Mouse (Mus musculus) left cerebral cortex, postnatal 25 days (tissue): Measurements from ENCODE around the gene Ppp3ca. TPM values are rescaled to one million over a fixed set of nuclear protein-coding genes. Genes with fewer than 3 reads are reported as not detected.
A peak's percentile ranks its signal among the peaks of the same experiment; 100 is the strongest.

Experiments used
- DNase-seq, 2 experiments: peaks; one replicate each; pipeline ENCODE4 v3.0.0; 2022; ENCODE audit warnings: low spot score in 2 of 2, mixed read lengths in 1 of 2
- intact Hi-C: fragments of 180-260 bp; cut with DNase I; formaldehyde crosslinking; loops from one replicate; pipeline ENCODE4 v1.15.1; 2025
- total RNA-seq, 2 experiments: library from RNA; stranded (reverse); gene quantifications; 2 replicates each; pipeline ENCODE4 v1.2.3; 2021

The Ppp3ca gene
- total RNA-seq, 2 experiments from 2014 or later: 857 to 891 TPM

DNA sequence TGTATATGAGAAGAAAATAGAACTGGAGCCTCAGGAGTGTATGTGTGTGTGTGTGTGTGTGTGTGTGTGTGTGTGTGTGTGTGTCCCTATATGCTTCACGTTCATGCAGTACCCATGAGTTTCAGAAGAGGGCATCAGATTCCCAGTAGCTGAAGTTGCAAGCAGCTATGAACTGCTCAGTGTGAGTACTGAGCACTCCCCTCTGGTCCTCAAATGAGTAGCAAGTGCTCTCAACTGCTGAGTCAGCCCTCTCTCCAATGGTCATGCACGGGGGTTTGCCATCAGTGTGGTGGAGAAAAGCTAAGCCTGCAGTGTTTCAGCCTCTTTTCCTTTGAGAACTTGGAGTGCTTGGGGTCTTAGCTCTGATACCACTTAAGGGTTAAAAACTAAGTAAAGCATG, 122.0 kb downstream of the Ppp3ca start:
- intact Hi-C loops: no loop called here

DNA sequence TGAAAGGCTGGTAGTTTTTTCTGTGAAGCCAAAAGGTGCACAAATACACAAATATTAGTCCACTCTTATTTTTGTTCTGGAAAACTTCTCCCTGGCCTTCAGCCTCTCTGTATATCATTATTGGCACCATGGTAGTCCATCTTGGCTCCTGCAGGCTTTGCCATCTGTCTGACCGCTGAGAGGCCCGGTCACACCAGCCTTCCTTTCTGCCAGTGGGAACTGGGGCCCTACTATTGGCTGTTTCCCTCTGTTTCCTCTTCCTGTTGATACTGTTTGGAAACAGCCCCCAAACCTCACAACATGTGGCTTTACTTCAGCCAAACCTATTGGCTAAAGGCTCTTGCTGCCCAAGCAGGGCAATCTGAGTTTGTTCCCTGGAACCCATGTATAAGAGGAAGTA, 123.5 kb downstream of the Ppp3ca start:
- intact Hi-C loops: no loop called here
- no peak for DNase-seq

More for the DNA sequence above, 122.0 kb downstream of the Ppp3ca start:
- DNase-seq: no peak

DNA sequence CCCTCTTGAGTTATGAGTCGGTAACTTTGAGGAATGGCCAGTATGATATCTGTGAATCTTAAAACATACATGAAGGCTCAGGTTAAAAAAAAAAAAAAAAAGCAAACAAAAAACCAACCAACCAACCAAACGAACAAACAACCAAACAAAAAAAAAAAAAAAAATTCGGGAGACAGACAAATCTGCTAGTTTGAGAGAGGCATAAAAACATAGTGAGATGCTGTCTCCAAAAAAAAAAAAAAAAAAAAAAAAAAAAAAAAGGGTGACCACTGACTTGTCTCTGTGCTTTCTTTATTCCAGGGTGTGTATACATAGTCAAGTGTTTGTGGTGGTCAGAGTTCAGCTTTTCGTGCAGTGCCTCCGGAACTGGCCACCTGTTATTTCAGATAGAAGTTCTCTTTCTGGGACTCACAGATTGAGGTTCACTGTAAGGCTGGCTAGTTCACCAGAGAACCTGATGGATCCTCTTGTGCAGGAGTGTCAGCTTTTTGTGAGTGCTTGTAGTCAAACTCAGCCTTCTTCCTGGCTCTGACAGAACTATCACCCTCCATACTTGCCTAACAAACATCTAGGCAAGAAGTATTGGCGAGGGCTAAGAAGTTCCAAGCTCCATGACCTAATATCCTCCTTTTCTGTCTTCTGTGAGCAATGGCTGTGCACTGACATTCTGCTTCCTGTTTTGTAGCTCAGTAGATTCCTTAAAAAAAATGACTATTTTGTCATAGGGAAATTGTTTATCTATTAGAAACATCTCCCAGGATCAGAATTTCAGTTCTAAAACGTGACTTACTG, 124.7 kb downstream of the Ppp3ca start:
- DNase-seq: no peak
- intact Hi-C loops: no loop called here

DNA sequence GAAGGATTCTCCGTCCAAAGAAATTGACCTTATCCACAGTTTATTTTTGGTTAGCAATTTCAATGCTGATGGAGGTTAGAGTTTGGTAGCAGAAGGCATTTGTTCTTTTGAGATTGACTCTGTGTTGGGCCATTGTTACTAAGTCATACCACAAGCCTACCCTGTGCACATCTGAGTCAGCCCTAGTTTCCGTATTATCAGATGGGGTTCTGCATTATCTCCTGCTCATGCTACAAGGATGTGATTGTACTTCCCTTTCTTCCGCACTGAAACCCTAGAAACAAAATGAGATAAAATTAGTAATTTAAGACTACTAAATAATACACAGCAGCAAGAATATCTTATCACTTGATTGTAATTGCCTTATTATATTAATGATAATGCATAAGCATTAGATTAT, 129.0 kb downstream of the Ppp3ca start:
- intact Hi-C loops: no loop called here
- no peak for DNase-seq

DNA sequence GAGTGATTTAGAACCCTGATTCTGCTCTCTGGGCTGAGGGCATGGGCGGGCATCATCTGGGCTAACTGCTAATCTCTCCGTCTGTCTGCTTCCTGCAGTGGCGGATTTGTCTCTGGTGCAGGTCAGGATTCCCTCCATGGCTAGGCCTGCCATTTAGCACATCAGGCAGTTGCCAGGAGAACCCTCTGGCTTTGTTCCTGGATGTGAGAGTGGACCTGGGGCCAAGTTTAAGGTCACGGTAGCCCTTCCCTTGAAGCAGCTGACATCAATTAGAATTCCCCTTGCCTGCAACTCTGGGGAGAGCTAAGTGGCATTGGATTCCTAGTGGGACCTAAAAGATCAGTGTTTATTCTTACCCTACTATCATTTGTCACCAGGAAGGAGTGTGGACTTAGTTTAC, 132.7 kb downstream of the Ppp3ca start:
- intact Hi-C loops: no loop called here
- no peak for DNase-seq

DNA sequence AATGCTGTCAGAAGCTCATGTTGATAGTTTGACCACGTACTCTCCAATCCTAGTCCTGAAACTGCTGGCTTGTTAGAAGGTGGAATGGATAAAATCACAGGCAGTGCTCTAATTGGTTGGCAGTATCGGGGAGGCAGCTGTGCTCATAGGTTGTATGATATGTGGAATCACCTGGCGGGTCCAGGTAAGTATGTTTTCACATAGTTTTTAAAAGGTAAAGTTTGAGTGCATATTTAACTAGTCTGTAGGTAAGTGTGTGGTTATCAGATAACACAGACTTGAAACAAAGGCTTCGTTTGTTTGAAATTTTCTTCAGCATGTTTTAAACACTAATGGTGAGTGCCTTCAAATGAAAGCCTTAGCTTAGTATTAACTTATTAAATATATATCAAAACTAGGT, 136.0 kb downstream of the Ppp3ca start:
- DNase-seq: no peak
- intact Hi-C loops: no loop called here

DNA sequence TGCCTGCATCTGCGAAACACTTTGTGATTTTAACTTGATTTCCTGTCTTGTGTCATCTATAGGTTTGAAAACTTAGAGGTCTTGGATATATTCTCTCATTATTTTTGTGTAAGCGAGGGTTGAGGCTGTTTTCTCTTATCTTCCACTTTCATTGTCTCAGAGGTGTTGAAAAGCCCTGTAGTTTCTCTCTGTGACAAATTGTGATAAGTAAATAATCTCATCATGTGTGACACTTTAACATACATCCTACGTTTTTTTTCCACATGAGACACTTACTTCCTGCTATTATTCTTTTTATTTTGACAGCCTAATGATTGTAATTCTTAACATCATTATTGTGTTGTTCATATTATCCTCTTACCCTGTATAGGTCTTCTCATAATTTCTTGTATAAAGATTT, 140.3 kb downstream of the Ppp3ca start:
- intact Hi-C loops: no loop called here
- no peak for DNase-seq

DNA sequence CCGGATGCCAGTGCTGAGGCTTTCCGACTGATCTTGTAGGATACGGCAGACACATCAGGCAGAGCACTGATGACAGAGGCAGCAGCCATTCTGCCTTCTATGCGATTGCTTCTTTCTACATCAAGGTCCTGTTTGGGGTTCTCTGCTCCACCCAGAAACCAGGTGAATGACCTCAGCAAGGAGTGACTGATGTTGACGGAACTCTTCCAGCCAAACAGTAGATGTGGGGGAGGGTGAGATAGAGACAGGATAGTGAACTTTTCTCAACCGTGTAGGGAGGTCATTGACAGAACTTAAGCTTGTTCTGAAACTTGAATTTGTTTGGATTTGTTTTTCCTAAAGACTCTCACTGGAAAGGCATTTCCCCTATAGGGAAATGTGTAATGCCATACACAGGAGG, 142.2 kb downstream of the Ppp3ca start:
- intact Hi-C loops: no loop called here
- DNase-seq: no peak

DNA sequence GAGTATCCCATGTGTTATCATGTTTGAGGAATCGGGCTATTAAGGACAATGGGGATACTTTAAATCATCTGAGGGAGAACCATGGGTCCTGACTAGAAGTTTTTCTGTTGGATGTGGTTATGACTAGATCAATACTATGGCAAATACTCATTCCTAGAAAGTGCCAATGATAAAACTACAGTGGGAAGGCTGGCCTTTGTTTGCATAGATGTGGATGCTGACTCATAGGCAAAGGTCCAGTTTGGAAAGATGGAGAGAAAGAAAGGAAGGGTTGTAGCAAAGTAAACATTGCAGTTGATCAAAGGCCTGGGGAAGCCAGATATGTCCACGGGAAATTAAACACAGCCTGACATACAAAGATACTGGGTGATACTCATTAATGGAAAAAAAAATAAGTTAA, 142.9 kb downstream of the Ppp3ca start:
- DNase-seq: no peak
- intact Hi-C loops: no loop called here

DNA sequence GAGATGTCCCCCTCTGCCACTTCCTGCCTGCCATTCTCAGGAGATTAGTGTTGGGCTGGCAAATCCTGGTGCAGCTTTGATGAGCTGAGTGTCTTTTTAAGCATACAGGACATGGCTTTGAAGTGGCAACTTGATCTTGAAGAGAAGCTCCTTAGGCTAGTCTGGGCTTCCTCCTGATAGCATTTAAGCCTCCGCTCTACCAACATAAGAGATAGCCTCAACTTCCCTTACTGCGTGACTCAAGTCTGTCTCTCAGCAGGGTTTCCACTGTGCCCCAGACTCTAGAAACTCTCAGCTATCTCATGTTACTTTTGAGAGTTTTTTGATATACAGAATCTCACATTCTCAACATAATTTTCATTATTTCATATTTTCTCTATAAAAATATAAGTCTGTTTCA, 144.0 kb downstream of the Ppp3ca start:
- intact Hi-C loops: no loop called here
- no peak for DNase-seq

DNA sequence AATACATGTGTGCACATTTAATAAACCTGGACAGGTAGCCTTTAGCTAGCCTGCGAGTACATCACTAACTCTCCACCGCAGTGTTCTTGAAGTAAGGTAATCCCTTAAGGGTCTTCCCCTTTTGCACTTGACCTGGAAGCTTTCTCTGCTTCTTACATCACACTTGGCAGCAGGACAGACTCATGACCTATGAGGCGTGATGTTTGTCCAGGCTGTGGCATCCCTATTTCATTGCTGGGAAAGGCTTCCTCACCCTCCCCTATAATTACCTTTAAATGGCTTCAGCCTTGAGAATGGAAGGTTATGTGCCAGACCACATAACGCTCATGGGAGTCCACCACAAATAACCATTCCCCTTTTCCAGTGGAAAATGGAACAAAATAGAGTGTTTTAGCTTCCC, 145.0 kb downstream of the Ppp3ca start:
- intact Hi-C loops: no loop called here
- DNase-seq: no peak

DNA sequence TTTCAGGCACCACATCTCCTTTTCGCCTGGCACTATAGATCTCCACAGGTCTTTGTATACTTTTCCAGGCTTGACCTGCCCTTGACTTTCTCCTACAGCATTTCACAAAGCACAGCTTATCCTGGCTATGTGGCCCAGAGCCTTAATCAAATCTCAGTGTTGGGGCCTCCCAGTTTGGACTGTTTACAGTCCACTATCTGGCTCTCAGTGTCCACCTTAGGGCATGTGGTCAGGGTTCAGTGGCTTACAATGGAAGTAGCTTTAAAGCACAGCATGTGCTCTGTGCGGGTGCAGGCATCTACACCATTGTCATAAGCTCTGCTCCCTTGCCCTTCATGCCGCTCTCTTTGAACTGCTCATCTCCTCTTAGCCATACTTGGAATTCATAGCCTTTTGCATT, 146.4 kb downstream of the Ppp3ca start:
- intact Hi-C loops: no loop called here
- no peak for DNase-seq

DNA sequence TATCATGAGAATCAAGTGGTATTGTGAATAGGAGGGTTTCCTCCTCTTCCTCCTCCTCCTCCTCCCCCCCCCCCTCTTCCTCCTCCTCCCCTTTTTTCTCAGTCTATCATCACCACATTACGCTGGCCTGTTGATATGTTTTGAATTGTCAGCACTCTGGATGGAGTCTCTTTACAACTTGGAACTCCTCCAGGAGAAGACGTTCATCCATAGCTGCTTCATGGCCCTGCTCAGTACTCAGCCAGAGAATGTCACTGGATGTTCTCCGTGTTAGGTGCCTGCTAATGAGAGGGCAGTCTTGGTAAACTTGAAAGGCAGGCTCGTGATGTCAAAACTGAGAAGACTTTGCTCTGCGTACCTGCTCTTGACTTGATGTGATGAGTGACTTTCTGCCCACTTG, 149.1 kb downstream of the Ppp3ca start:
- DNase-seq: no peak
- intact Hi-C loops: no loop called here

DNA sequence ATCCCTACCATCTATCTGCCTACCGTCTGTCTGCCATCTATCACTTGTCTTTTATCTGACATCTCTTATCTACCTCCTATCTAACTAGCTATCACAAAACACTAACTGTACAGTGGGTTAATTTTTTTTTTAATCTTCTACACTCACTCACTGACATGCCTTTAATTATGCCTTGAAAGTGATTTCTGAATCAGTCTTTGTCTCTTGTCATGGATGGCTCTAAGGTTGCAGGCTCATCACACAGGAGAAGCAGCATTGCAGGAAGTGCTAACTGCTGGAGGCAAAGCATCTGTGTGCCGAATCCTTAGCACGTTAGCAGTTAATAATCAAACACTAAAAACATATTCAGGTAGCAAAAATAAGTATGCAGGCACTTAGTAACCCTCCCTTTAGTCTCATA, 151.1 kb downstream of the Ppp3ca start:
- DNase-seq: no peak
- intact Hi-C loops: no loop called here

DNA sequence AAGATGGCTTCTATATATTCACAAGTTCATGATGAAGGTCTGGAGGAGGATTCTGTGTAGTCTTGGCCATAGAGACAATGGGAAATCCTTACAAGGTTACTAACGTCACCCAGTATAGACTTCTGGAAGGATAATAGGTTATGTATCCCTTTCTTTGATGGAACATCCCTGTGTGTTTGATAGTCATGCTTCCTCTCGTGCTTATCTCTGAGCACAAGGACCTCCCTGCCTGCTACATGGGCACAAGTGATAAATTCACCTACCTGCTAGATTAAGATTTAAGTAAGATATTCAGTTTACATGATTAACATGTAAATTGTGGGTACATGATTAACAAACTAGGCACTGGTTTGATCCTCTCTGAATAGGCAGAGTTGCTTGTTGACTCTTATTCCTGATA, 152.1 kb downstream of the Ppp3ca start:
- intact Hi-C loops: no loop called here
- no peak for DNase-seq

DNA sequence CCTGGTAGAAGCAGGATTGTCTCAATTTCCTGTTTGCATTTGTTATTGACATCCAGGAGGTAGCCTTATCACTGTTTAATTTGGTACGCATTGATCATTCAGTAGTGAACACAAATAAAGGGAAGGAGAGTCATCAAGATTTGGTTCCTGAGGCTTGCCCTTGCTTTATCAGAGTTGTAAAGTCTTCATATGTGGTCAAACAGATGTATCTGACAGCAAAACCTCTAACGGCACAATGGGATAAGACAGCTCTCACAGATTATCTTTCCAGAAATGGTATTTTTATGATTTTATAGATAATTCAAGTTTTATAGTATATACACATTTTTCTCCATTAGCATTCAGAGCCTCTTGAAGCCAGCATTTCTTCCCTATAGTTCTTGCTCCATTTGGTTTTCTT, 152.5 kb downstream of the Ppp3ca start:
- no peak for DNase-seq
- intact Hi-C loops: no loop called here

DNA sequence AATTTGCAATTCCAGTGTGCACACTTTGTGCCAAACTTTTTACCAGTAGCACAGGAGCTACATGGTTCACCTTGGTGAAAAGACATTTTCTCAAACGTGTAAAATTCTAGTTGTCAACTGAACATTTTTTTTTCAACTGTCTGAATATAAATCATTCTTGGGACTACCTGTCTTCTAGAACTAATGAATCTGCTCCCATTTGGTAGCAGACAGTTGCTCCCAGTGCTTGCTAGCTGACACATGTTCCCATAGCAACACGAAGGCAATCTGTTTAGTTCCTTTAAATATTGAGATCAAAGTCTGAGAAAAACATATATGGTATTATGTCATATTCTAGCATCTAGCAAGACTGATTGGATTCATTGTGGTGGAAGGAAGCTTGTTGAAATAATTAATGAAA, 158.5 kb downstream of the Ppp3ca start:
- DNase-seq: peak in 1 of 2 experiments; percentile 31
- intact Hi-C loops: no loop called here

DNA sequence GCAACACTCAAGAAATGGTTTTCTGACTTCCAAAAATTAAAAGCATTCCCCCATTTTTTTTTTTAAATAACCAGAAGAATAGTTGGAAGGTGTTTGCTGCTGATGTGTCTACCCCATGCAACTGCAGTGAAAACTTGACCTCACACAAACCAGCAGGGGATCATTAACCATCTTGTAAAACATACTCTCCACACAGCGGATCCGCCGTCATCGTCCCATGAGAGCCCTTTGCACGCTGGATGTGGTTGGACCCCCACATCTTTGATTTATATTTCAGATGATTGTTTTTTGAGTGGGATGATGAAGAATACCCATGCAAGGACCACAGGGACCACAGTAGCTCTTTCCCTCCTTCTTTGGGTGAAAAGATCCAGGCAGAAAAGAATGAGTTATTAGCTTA, 159.2 kb downstream of the Ppp3ca start:
- intact Hi-C loops: no loop called here
- DNase-seq: no peak

DNA sequence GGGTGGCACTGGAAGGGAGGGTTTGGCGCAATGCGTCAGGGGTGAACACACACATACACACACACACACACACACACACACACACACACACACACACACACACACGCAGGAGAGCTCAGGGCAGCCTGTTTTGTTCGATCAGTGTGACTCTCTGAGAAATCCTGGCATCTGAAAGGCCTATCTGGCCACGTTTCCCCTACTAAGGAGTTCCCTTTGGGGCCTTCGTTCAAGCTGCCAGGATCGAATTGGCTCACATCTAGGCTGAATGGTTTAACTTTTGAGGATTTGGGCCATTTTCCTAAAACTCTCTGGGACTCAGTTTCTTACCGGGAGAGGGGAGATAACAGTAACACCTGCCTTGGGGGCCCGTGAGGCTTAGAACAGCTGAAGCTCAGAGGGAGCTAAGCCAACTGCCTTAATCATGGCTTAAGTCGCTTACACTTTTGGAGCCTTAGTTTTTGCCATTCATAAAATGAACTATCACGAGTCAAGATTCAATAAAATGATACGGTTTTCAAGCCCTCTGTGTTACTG, 160.8 kb downstream of the Ppp3ca start:
- intact Hi-C loops: loop anchor here (5.0 to 10.0 kb wide), 3 partner anchors 156 to 584 kb away; partner anchors contain the start of gene Ppp3ca
- no peak for DNase-seq

DNA sequence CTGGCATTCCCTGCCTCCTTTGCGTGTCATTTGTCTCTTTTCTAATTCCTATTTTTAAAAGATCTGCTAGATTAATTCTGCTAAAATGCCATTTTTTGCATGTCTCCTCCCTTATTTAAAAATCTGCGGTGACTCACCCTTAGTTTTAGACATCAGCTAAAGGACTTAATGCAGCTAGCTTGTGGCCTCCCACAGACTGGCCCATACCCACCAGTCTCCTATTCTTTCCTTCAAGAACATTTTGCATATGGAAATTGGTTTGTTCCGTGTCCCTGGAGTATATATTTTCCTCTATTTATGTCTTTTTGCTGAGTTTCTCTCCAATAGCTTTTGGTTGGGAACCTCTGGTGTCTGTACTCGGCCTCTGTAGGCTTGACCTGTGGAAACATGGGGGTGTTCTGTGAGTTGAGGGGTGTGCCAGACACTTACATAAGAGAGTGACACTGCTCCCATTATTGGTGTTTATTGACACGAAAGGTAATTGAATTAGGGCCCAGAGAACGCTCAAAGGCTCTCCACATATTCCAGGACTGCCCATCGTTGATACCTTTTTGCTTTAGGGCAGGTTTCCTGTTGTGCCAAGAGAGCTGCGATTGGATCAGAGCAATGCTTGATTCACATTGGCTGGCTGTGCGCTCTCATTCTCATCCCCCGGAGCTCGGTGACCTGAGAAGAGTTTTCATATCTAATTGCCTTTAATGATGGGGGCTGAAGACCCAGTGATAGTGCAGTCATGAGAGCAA, 163.2 kb downstream of the Ppp3ca start:
- intact Hi-C loops: loop anchor here (5.0 to 10.0 kb wide), 3 partner anchors 158 to 582 kb away; partner anchors contain the start of gene Ppp3ca
- peak in 1 of 2 experiments; percentile 83 for DNase-seq

DNA sequence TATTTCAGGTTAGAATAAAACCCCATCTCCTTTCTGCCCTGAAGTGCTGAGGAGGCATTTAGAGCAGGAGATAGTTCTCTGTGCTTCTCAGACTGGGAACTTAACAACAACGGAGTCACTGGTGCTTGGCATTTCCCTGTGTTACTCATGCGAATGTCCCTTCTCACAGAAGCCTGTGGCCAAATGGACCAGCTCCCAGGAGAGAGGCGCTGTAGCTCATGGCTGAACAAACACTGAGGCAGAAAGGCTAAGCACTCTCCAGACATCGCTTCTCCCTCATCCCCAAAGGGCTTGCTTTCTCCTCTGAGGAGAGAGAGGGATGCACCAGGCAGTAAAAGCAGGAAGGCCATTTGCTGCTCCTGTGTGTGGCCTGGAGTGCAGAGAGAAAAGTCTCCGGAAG, 164.0 kb downstream of the Ppp3ca start:
- intact Hi-C loops: loop anchor here (5.0 to 10.0 kb wide), 3 partner anchors 158 to 581 kb away; partner anchors contain the start of gene Ppp3ca
- DNase-seq: peak in 1 of 2 experiments; percentile 65
